Mouse (Mus musculus) CH12.LX (cell line): ENCODE measurements around the gene Chmp4b. TPM values are rescaled to one million over a fixed set of nuclear protein-coding genes. Genes with fewer than 3 reads are reported as not detected.
A peak's percentile ranks its signal among the peaks of the same experiment; 100 is the strongest.

Experiments used
- DNase-seq: peaks from one replicate; pipeline ENCODE4 v3.0.0-alpha.2; 2013; ENCODE audit errors: extremely low read depth
- H3K27ac ChIP-seq: 2 replicates; pipeline ENCODE4 v1.5.1; 2012; ENCODE audit warnings: low read depth, mild to moderate bottlenecking, control low read depth, moderate library complexity; ENCODE audit not compliant: insufficient read depth
- H3K27me3 ChIP-seq: replicated peaks from 2 replicates; pipeline ENCODE3; 2012; ENCODE audit warnings: inconsistent platforms
- H3K36me3 ChIP-seq, 2 experiments: replicated peaks in 1 of 2; 2 replicates each; pipeline versions ENCODE3 to v1.6.1; 2012; ENCODE audit warnings: inconsistent platforms in 1 of 2, low read length in 1 of 2, mild to moderate bottlenecking in 1 of 2, mixed read lengths in 1 of 2, moderate library complexity in 1 of 2; ENCODE audit not compliant: control insufficient read depth in 1 of 2, insufficient read depth in 1 of 2
- H3K4me1 ChIP-seq, 2 experiments: 2 replicates each; pipeline ENCODE4 v1.6.1; 2012; ENCODE audit warnings: inconsistent platforms in 1 of 2, moderate library complexity in 1 of 2; ENCODE audit not compliant: insufficient read depth in 2 of 2, control insufficient read depth in 1 of 2
- H3K4me2 ChIP-seq: 2 replicates; pipeline ENCODE4 v1.6.1; 2012; ENCODE audit warnings: low read depth, mild to moderate bottlenecking, control low read depth; ENCODE audit not compliant: poor library complexity, insufficient read depth, severe bottlenecking
- H3K4me3 ChIP-seq, 3 experiments: fragments of 150-350 bp in 1 of 3; sonication (generic) in 1 of 3; replicated peaks in 1 of 3; 2 replicates each; pipeline versions ENCODE3 to v1.5.1; 2011 to 2012; ENCODE audit warnings: low read depth in 2 of 3, low read length in 2 of 3, mild to moderate bottlenecking in 2 of 3, moderate library complexity in 2 of 3, control low read depth in 1 of 3, improper control_type of control experiment in 1 of 3, inconsistent platforms in 1 of 3, mixed read lengths in 1 of 3; ENCODE audit not compliant: poor library complexity in 1 of 3
- H3K79me2 ChIP-seq: replicated peaks from 2 replicates; pipeline ENCODE4 v1.6.1; 2012; ENCODE audit warnings: mild to moderate bottlenecking, moderate library complexity; ENCODE audit not compliant: control insufficient read depth, poor library complexity, insufficient read depth, severe bottlenecking; ENCODE audit errors: extremely low read depth
- H3K9ac ChIP-seq: 2 replicates; pipeline ENCODE4 v1.6.1; 2012; ENCODE audit warnings: low read depth, mild to moderate bottlenecking, control low read depth, moderate library complexity; ENCODE audit not compliant: insufficient read depth
- H3K9me3 ChIP-seq: replicated peaks from 2 replicates; pipeline ENCODE3; 2012; ENCODE audit warnings: low read length, inconsistent platforms, mixed read lengths
- BHLHE40 ChIP-seq: IDR thresholded peaks from 2 replicates; pipeline ENCODE4 v1.6.1; 2011; ENCODE audit warnings: mild to moderate bottlenecking, low read depth, low read length, improper control_type of control experiment
- CHD1 ChIP-seq: IDR thresholded peaks from 2 replicates; pipeline ENCODE4 v1.6.1; 2012; ENCODE audit warnings: low read depth, low read length, improper control_type of control experiment, inconsistent platforms
- CTCF ChIP-seq, 2 experiments: IDR thresholded peaks in 1 of 2; conservative IDR thresholded peaks in 1 of 2; 2 replicates each; pipeline ENCODE4 v1.5.1; 2011 to 2012; ENCODE audit warnings: low read depth in 2 of 2, low read length in 2 of 2, improper control_type of control experiment in 1 of 2, inconsistent platforms in 1 of 2, mild to moderate bottlenecking in 1 of 2, moderate library complexity in 1 of 2
- EP300 ChIP-seq: IDR thresholded peaks from 2 replicates; pipeline ENCODE4 v1.6.1; 2011; ENCODE audit warnings: low read length, improper control_type of control experiment
- GABPA ChIP-seq: IDR thresholded peaks from 2 replicates; pipeline ENCODE4 v1.6.1; 2012; ENCODE audit warnings: low read depth, low read length, improper control_type of control experiment, inconsistent platforms; ENCODE audit not compliant: insufficient replicate concordance
- HCFC1 ChIP-seq: IDR thresholded peaks from 2 replicates; pipeline ENCODE4 v1.6.1; 2012; ENCODE audit warnings: low read depth, mild to moderate bottlenecking, inconsistent platforms, low read length, improper control_type of control experiment
- IRF4 ChIP-seq: IDR thresholded peaks from 2 replicates; pipeline ENCODE4 v1.6.1; 2014; ENCODE audit warnings: low read depth, mild to moderate bottlenecking, inconsistent platforms, low read length, improper control_type of control experiment
- JUN ChIP-seq: IDR thresholded peaks from 2 replicates; pipeline ENCODE4 v1.6.1; 2011; ENCODE audit warnings: low read depth, mild to moderate bottlenecking, low read length, improper control_type of control experiment, moderate library complexity; ENCODE audit not compliant: insufficient read depth
- JUND ChIP-seq: conservative IDR thresholded peaks from 2 replicates; pipeline ENCODE4 v1.6.1; 2011; ENCODE audit warnings: low read depth, low read length, improper control_type of control experiment
- MAFK ChIP-seq: IDR thresholded peaks from 2 replicates; pipeline ENCODE4 v1.6.1; 2011; ENCODE audit warnings: low read length, improper control_type of control experiment; ENCODE audit not compliant: insufficient replicate concordance
- MAX ChIP-seq: IDR thresholded peaks from 2 replicates; pipeline ENCODE4 v1.6.1; 2011; ENCODE audit warnings: low read length, improper control_type of control experiment
- MXI1 ChIP-seq: IDR thresholded peaks from 2 replicates; pipeline ENCODE4 v1.6.1; 2011; ENCODE audit warnings: mild to moderate bottlenecking, low read depth, low read length, improper control_type of control experiment
- NRF1 ChIP-seq: IDR thresholded peaks from 2 replicates; pipeline ENCODE4 v1.6.1; 2014; ENCODE audit warnings: low read depth, mild to moderate bottlenecking, inconsistent platforms, low read length, improper control_type of control experiment, moderate library complexity
- PAX5 ChIP-seq: IDR thresholded peaks from 2 replicates; pipeline ENCODE4 v1.6.1; 2012; ENCODE audit warnings: low read length, inconsistent platforms, mixed read lengths
- POLR2A ChIP-seq: IDR thresholded peaks from 2 replicates; pipeline ENCODE4 v1.6.1; 2011; ENCODE audit warnings: low read depth, mild to moderate bottlenecking, improper control_type of control experiment, low read length
- RAD21 ChIP-seq: IDR thresholded peaks from 2 replicates; pipeline ENCODE4 v1.6.1; 2011; ENCODE audit warnings: low read depth, mild to moderate bottlenecking, low read length, improper control_type of control experiment, moderate library complexity
- RCOR1 ChIP-seq: conservative IDR thresholded peaks from 2 replicates; pipeline ENCODE4 v1.6.1; 2012; ENCODE audit warnings: low read depth, mild to moderate bottlenecking, inconsistent platforms, low read length, improper control_type of control experiment
- SIN3A ChIP-seq: IDR thresholded peaks from 2 replicates; pipeline ENCODE4 v1.6.1; 2012; ENCODE audit warnings: low read length, improper control_type of control experiment, inconsistent platforms
- SMC3 ChIP-seq: IDR thresholded peaks from 2 replicates; pipeline ENCODE4 v1.6.1; 2011; ENCODE audit warnings: low read depth, low read length, improper control_type of control experiment
- TCF12 ChIP-seq: IDR thresholded peaks from 2 replicates; pipeline ENCODE4 v1.6.1; 2014; ENCODE audit warnings: low read depth, mild to moderate bottlenecking, inconsistent platforms, low read length, improper control_type of control experiment
- UBTF ChIP-seq: IDR thresholded peaks from 2 replicates; pipeline ENCODE4 v1.6.1; 2012; ENCODE audit warnings: low read depth, mild to moderate bottlenecking, inconsistent platforms, low read length, improper control_type of control experiment, moderate library complexity
- USF1 ChIP-seq: IDR thresholded peaks from 2 replicates; pipeline ENCODE4 v1.6.1; 2014; ENCODE audit warnings: low read depth, mild to moderate bottlenecking, inconsistent platforms, low read length, improper control_type of control experiment
- USF2 ChIP-seq: conservative IDR thresholded peaks from 2 replicates; pipeline ENCODE4 v1.6.1; 2011; ENCODE audit warnings: low read depth, low read length, improper control_type of control experiment
- ZC3H11A ChIP-seq: IDR thresholded peaks from 2 replicates; pipeline ENCODE4 v1.6.1; 2012; ENCODE audit warnings: low read depth, mild to moderate bottlenecking, inconsistent platforms, low read length, improper control_type of control experiment
- ZKSCAN1 ChIP-seq: IDR thresholded peaks from 2 replicates; pipeline ENCODE4 v1.6.1; 2012; ENCODE audit warnings: low read depth, inconsistent platforms, low read length, improper control_type of control experiment, borderline replicate concordance
- ZNF384 ChIP-seq: IDR thresholded peaks from 2 replicates; pipeline ENCODE4 v1.6.1; 2012; ENCODE audit warnings: low read depth, low read length, improper control_type of control experiment, inconsistent platforms
- dilution Hi-C: fragments of 300-500 bp; cut with MboI; formaldehyde crosslinking; loops from 2 replicates; pipeline ENCODE4 v1.14.3; 2020; ENCODE audit warnings: low sequenced_read_pairs; ENCODE audit not compliant: extremely low pct_unique_long_range_greater_than_20kb, extremely low pct_ligation_motif_present
- in situ Hi-C: fragments of 300-500 bp; cut with MboI; formaldehyde crosslinking; loops from 3 replicates; pipeline ENCODE4 v1.14.3; 2019; ENCODE audit warnings: low sequenced_read_pairs, low pct_ligation_motif_present, low pct_unique_long_range_greater_than_20kb, mixed read lengths
- polyA plus RNA-seq: library from polyadenylated mRNA; unstranded; fragments of >175 nt; gene quantifications from 2 replicates; pipeline ENCODE4 v1.2.1, GENCODE M21; 2012; ENCODE audit warnings: low read depth; ENCODE audit not compliant: insufficient read length
- total RNA-seq, 2 experiments: library from RNA; depleted of rRNA; stranded (reverse); fragments of 300-350 nt in 1 of 2; fragments of >200 nt in 1 of 2; gene quantifications; 2 replicates each; pipeline ENCODE4 v1.2.3; 2012 to 2014

Gene Chmp4b
- total and polyA plus RNA-seq, 3 experiments = 105 to 152 (median 113) TPM

DNA sequence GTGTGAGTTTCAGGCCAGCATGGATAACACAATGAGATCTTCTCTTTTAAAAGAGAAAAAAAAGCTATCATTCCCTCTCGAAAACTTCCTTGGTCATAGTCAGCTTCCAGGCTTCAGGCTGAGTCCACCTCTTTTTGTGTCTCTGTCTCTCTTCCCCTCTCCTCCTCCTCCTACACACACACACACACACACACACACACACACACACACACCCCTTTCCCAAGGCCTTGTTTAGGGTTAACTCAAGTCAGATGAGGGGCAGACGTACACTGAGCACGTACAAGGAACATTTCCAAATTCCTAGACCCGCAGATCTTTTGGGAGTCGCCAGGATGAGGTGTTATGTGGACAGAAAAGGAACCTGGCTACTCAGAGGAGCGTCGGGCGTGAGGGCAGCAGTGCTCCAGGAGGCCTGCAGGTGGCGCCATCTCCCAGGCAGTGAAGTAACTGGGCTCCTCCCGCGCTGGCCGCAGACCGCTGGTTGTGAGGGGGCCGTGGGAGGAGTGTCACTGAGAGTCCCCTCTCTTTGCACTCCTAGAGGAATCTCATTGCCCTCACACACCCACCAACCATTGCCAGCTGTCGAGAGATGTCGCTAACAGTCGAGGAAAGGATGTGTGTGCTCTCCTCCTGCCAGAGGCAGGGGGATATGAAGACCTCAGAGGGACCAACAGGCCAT lies 51.3 kb downstream of the Chmp4b start:
- TF ChIP-seq PAX5 (no peak), NRF1 (no peak), ZKSCAN1 (no peak), HCFC1 (no peak), UBTF (no peak), BHLHE40 (no peak), JUN (no peak), SMC3 (peak; percentile 80), IRF4 (0 out of 2 replicates have a peak, but pooled peaks have one; percentile 41), MAFK (no peak), ZC3H11A (peak; percentile 58), MAX (no peak), SIN3A (no peak), EP300 (no peak), TCF12 (no peak), USF2 (no peak), RAD21 (peak; percentile 89), POLR2A (no peak), RCOR1 (no peak), CTCF (conservative IDR thresholded peaks at IDR 0.05 in 1 of 2, IDR thresholded peaks at IDR 0.05 in 1 of 2; ENCODE audit: low read depth in 2 of 2, low read length in 2 of 2) (peak; percentile 79 to 90), USF1 (no peak), GABPA (no peak), JUND (no peak), MXI1 (no peak), ZNF384 (no peak), CHD1 (no peak)
- H3K36me3 ChIP-seq = peaks cover 0 to 3% of the 10 kb centered on the region in 2 experiments
- no peak overlapping the region for H3K4me3 ChIP-seq
- no peak overlapping the region for H3K27ac ChIP-seq
- H3K4me1 ChIP-seq = peaks cover 4 to 5% of the 10 kb centered on the region in 2 experiments; a peak in 2 of 4 replicates
- no peaks in the 10 kb centered on the region for H3K9me3 ChIP-seq
- in situ Hi-C loops = no loop called here
- H3K27me3 ChIP-seq = peaks cover 1% of the 10 kb centered on the region
- H3K79me2 ChIP-seq = no peaks in the 10 kb centered on the region
- DNase-seq = peak; percentile 50
- no peak overlapping the region for H3K9ac ChIP-seq
- H3K4me2 ChIP-seq = peak overlapping the region; percentile 77; the same call in 1 of the 2 replicates
- dilution Hi-C loops = no loop called here
